ENCODE assay signal across 8 mouse cellular contexts in the genomic region with DNA sequence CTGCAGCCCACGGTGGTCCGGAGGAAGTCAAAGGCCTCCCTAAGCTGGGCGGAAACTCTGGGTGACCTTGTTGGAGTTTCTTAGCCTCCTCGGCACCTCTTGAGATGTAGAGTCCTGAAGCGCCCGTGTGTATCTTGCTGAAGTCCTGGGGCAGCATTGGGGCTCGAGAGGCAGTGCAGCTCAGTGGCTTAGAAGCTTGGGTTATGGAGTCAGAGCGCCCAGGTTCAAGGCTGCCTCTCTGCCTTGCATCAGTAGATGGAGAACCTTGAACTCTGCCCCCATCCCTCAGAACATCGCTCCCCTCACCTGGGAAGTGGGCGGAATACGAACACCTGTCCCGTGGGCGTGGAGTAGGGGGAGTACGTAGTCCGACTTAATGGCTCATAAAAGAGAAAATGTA. TPM values are rescaled to one million over a fixed set of nuclear protein-coding genes. Genes with fewer than 3 reads are reported as not detected.
A peak's percentile ranks its signal among the peaks of the same experiment; 100 is the strongest.
DNase-seq lines count a peak whose midpoint lies in the region; ATAC-seq and TF ChIP-seq lines count a peak whose summit lies in the region.

No protein-coding gene starts in this region.

- no peaks in the 10 kb centered on the region for H3K9me3 ChIP-seq in liver, embryonic 14.5 days (ENCODE audit: control insufficient read depth, low read length)

- H3K4me3 ChIP-seq in gastrocnemius, adult 2 months = peak overlapping the region; percentile 99
- peak overlapping the region; percentile 84 for H3K4me3 ChIP-seq in thymus, adult 2 months (ENCODE audit: control insufficient read depth, insufficient read depth, low read length)
- H3K4me3 ChIP-seq in liver, embryonic 14.5 days (ENCODE audit: insufficient read depth in 1 of 2, low read depth in 2 of 2, low read length in 2 of 2) = peak overlapping the region; percentile 87 to 92

- H3K36me3 ChIP-seq in thymus, adult 2 months (ENCODE audit: control insufficient read depth, insufficient read depth, low read length) = no peaks in the 10 kb centered on the region
- H3K36me3 ChIP-seq in liver, embryonic 14.5 days (replicated peaks; ENCODE audit: control insufficient read depth, insufficient read depth, low read depth) = no peaks in the 10 kb centered on the region

- WGBS in thymus, adult 2 months = 23% methylated on average over 15 of the region's 15 CpGs
- WGBS in liver, embryonic 14.5 days (ENCODE audit: insufficient replicate concordance) = 12% methylated on average over 15 of the region's 15 CpGs

- no peak for DNase-seq in gastrocnemius, adult 2 months
- DNase-seq in gastrocnemius, postnatal 36 days = no peak
- no peak for DNase-seq in thymus, adult 2 months
- no peak for DNase-seq in thymus, postnatal 25 days
- DNase-seq in liver, embryonic 14.5 days (ENCODE audit: low read depth in 3 of 3, low spot score in 3 of 3) = peak in 1 of 3 experiments; percentile 11
- no peak for DNase-seq in embryo, embryonic 10 days (ENCODE audit: low spot score)
- DNase-seq in cerebellum, adult 9-11 months = no peak
- no peak for DNase-seq in cerebellum, adult 9-10 months

- peaks cover 9% of the 10 kb centered on the region for H3K4me1 ChIP-seq in thymus, adult 2 months (replicated peaks; ENCODE audit: control insufficient read depth, insufficient read depth, low read length)
- H3K4me1 ChIP-seq in liver, embryonic 14.5 days (replicated peaks; ENCODE audit: control insufficient read depth in 2 of 2, insufficient read depth in 2 of 2, low read length in 1 of 2) = peaks cover 12 to 14% of the 10 kb centered on the region in 2 experiments

- no peak for ATAC-seq in liver, embryonic 14.5 days (ENCODE audit: insufficient read depth)

- H3K27ac ChIP-seq in gastrocnemius, adult 2 months = peak overlapping the region; percentile 93
- H3K27ac ChIP-seq in thymus, adult 2 months (ENCODE audit: control insufficient read depth, insufficient read depth, low read length) = no peak overlapping the region
- H3K27ac ChIP-seq in liver, embryonic 14.5 days = peak overlapping the region; percentile 52

- H3K27me3 ChIP-seq in thymus, adult 2 months (ENCODE audit: control insufficient read depth, insufficient read depth, low read length) = no peaks in the 10 kb centered on the region
- H3K27me3 ChIP-seq in liver, embryonic 14.5 days (ENCODE audit: control insufficient read depth, insufficient read depth, low read length) = no peaks in the 10 kb centered on the region

- no peak for TF ChIP-seq POLR2A in thymus, adult 2 months (IDR thresholded peaks at IDR 0.05; ENCODE audit: control insufficient read depth, extremely low read depth, insufficient read depth, low read length, poor library complexity)

- H3K4me2 ChIP-seq in liver, embryonic 14.5 days (ENCODE audit: low read depth) = peak overlapping the region; percentile 95

- intact Hi-C loops in gastrocnemius, adult 2 months (cut with DNase I) = no loop called here
- intact Hi-C loops in gastrocnemius, postnatal 36 days (cut with DNase I) = no loop called here

- no peak for TF ChIP-seq EP300 in liver, embryonic 14.5 days (IDR thresholded peaks at IDR 0.05; ENCODE audit: low read depth)

- TF ChIP-seq CTCF in gastrocnemius, adult 2 months (IDR thresholded peaks at IDR 0.05) = no peak
- TF ChIP-seq CTCF in thymus, adult 2 months (IDR thresholded peaks at IDR 0.05; ENCODE audit: borderline replicate concordance, control insufficient read depth, extremely low read depth, insufficient read depth, low read length, poor library complexity) = no peak
- TF ChIP-seq CTCF in liver, embryonic 14.5 days (IDR thresholded peaks at IDR 0.05; ENCODE audit: low read depth) = no peak

- peak overlapping the region; percentile 81 for H3K9ac ChIP-seq in liver, embryonic 14.5 days (replicated peaks)

RNA-seq across cellular contexts. Expression of a gene that starts 0.4 kb away (rescaled TPM):
- total RNA-seq in gastrocnemius, adult 2 months (2021) = 10 to 100 TPM; 10.4 to 11.4 TPM
- 1 to 10 TPM; 7.0 to 9.5 TPM for total RNA-seq in gastrocnemius, postnatal 36 days (2021)
- 29.9 and 30.2 TPM in 2 replicates for polyA plus RNA-seq in thymus, adult 2 months (2012; rRNA removed)
- 4.4 and 4.6 TPM in 2 replicates for polyA plus RNA-seq in liver, embryonic 14.5 days (2012; rRNA removed)
- 3.2 and 3.9 TPM in 2 replicates for polyA plus RNA-seq in liver, embryonic 14.5 days (2014; fragmentation: Nextera tagmentation; extraction: Ambion mirVana)

RNA-seq across cellular contexts. Expression of a gene that starts 27.1 kb away (rescaled TPM):
- 1 to 10 TPM in 1 of 2 experiments, under 1 TPM in 1; 0.95 to 1.4 TPM for total RNA-seq in gastrocnemius, adult 2 months (2021)
- total RNA-seq in gastrocnemius, postnatal 36 days (2021) = 1 to 10 TPM; 1.1 to 1.7 TPM
- polyA plus RNA-seq in thymus, adult 2 months (2012; rRNA removed) = 26.2 and 32.5 TPM in 2 replicates
- 11.6 and 12.4 TPM in 2 replicates for polyA plus RNA-seq in liver, embryonic 14.5 days (2012; rRNA removed)
- 11.2 and 13.7 TPM in 2 replicates for polyA plus RNA-seq in liver, embryonic 14.5 days (2014; fragmentation: Nextera tagmentation; extraction: Ambion mirVana)
